Mouse (Mus musculus) limb, embryonic 14.5 days (tissue): ENCODE measurements around the gene Nupr1. TPM values are rescaled to one million over a fixed set of nuclear protein-coding genes. Genes with fewer than 3 reads are reported as not detected.

ENCODE experiments used
- ATAC-seq: fragments of 200-750 bp; cut with Nextera tagmentation; 2 replicates; pipeline ENCODE4 v1.8.0; 2017; ENCODE audit warnings: low read depth, moderate number of reproducible peaks, moderate TSS enrichment; ENCODE audit not compliant: low FRiP score
- DNase-seq: peaks from one replicate; pipeline ENCODE4 v3.0.0-alpha.2; 2015; ENCODE audit warnings: low spot score
- H3K27ac ChIP-seq: fragments of 300-500 bp; sonication (generic); replicated peaks from 2 replicates; pipeline ENCODE4 v1.5.1; 2014; ENCODE audit warnings: low read depth, mild to moderate bottlenecking, low read length, moderate library complexity, mixed read lengths
- H3K27me3 ChIP-seq: fragments of 300-500 bp; sonication (generic); 2 replicates; pipeline ENCODE4 v1.6.1; 2014; ENCODE audit warnings: low read length, mixed read lengths; ENCODE audit not compliant: control insufficient read depth, insufficient read depth
- H3K36me3 ChIP-seq: fragments of 300-500 bp; sonication (generic); 2 replicates; pipeline ENCODE4 v1.6.1; 2014; ENCODE audit warnings: mild to moderate bottlenecking, low read length, moderate library complexity, mixed read lengths; ENCODE audit not compliant: control insufficient read depth, insufficient read depth
- H3K4me1 ChIP-seq: fragments of 300-500 bp; sonication (generic); 2 replicates; pipeline ENCODE4 v1.6.1; 2014; ENCODE audit warnings: antibody characterized with exemption, low read length, mixed read lengths; ENCODE audit not compliant: control insufficient read depth, insufficient read depth
- H3K4me2 ChIP-seq: fragments of 300-500 bp; sonication (generic); replicated peaks from 2 replicates; pipeline ENCODE4 v1.6.1; 2014; ENCODE audit warnings: low read depth, mild to moderate bottlenecking, low read length, moderate library complexity; ENCODE audit not compliant: severe bottlenecking
- H3K4me3 ChIP-seq: fragments of 300-500 bp; sonication (generic); replicated peaks from 2 replicates; pipeline ENCODE4 v1.5.1; 2014; ENCODE audit warnings: low read length
- H3K9ac ChIP-seq: fragments of 300-500 bp; sonication (generic); 2 replicates; pipeline ENCODE4 v1.6.1; 2014; ENCODE audit warnings: mild to moderate bottlenecking, low read depth, low read length, moderate library complexity; ENCODE audit not compliant: severe bottlenecking
- H3K9me3 ChIP-seq: fragments of 300-500 bp; sonication (generic); 2 replicates; pipeline ENCODE4 v1.6.1; 2016; ENCODE audit warnings: low read length; ENCODE audit not compliant: control insufficient read depth
- POLR2A ChIP-seq: fragments of 200-500 bp; IDR thresholded peaks from 2 replicates; pipeline ENCODE4 v1.8.0; 2012; ENCODE audit warnings: inconsistent platforms, mild to moderate bottlenecking, moderate library complexity, borderline replicate concordance; ENCODE audit not compliant: insufficient read depth, insufficient read length; ENCODE audit errors: extremely low read depth
- WGBS: fragments of 180-500 bp; shearing (Covaris S2); extraction: QIAGEN DNeasy Blood & Tissue Kit; methylation state at CpG from one replicate; pipeline ENCODE4 v1.1.7; 2014; 5-methylcytosine and 5-hydroxymethylcytosine counted together
- polyA plus RNA-seq, 2 experiments: library from polyadenylated mRNA; depleted of rRNA in 1 of 2; stranded (reverse) in 1 of 2; unstranded in 1 of 2; fragments of >200 nt; fragmentation: Nextera tagmentation in 1 of 2; extraction: Ambion mirVana in 1 of 2; gene quantifications; 2 replicates each; pipeline versions ENCODE4 v1.2.1 to v1.2.3; 2012 to 2014

The Nupr1 gene
- polyA plus RNA-seq, 2 experiments, result 11.6 to 19.2 TPM

GRCm38 (mm10) chr7:126632478-126632877 is 1.8 kb upstream of the Nupr1 start:
- no peak for DNase-seq

GRCm38 (mm10) chr7:126629915-126630314 is 746 bp downstream of the Nupr1 start:
- Histone ChIP-seq H3K27ac (no peak overlapping the region), H3K4me2 (no peak overlapping the region), H3K9me3 (no peaks in the 10 kb centered on the region), H3K4me1 (peaks cover 8% of the 10 kb centered on the region), H3K27me3 (no peaks in the 10 kb centered on the region), H3K36me3 (no peaks in the 10 kb centered on the region), H3K4me3 (no peak overlapping the region), H3K9ac (no peak overlapping the region)
- no peak for ATAC-seq
- 25% methylated on average over 3 of the region's 3 CpGs for whole genome bisulfite sequencing
- DNase-seq, result no peak
- no peak for TF ChIP-seq POLR2A

More at GRCm38 (mm10) chr7:126632478-126632877, 1.8 kb upstream of the Nupr1 start:
- TF ChIP-seq POLR2A, result no peak
- Histone ChIP-seq H3K4me2 (no peak overlapping the region), H3K36me3 (no peaks in the 10 kb centered on the region), H3K4me1 (peaks cover 8% of the 10 kb centered on the region), H3K27ac (no peak overlapping the region), H3K27me3 (no peaks in the 10 kb centered on the region), H3K4me3 (no peak overlapping the region), H3K9me3 (no peaks in the 10 kb centered on the region), H3K9ac (no peak overlapping the region)
- WGBS, result 58% methylated on average over 2 of the region's 2 CpGs
- ATAC-seq, result no peak

- Histone ChIP-seq H3K4me1 (no peaks in the 10 kb centered on the region), H3K4me2 (no peak overlapping the region), H3K4me3 (no peak overlapping the region), H3K27me3 (no peaks in the 10 kb centered on the region), H3K9me3 (no peaks in the 10 kb centered on the region), H3K9ac (no peak overlapping the region), H3K36me3 (no peaks in the 10 kb centered on the region), H3K27ac (no peak overlapping the region)
- DNase-seq, result no peak
- no peak for TF ChIP-seq POLR2A
- WGBS, result 35% methylated on average over 6 of the region's 6 CpGs
- no peak for ATAC-seq
Measured at GRCm38 (mm10) chr7:126628111-126628510, 2.5 kb downstream of the Nupr1 start.

GRCm38 (mm10) chr7:126625807-126626600 is 4.7 kb downstream of the Nupr1 start:
- Histone ChIP-seq H3K4me2 (no peak overlapping the region), H3K36me3 (no peaks in the 10 kb centered on the region), H3K9ac (no peak overlapping the region), H3K9me3 (no peaks in the 10 kb centered on the region), H3K4me1 (no peaks in the 10 kb centered on the region), H3K27me3 (no peaks in the 10 kb centered on the region), H3K4me3 (no peak overlapping the region), H3K27ac (no peak overlapping the region)
- no peak for TF ChIP-seq POLR2A
- no peak for DNase-seq
- 80% methylated on average over 3 of the region's 3 CpGs for WGBS
- no peak for ATAC-seq

GRCm38 (mm10) chr7:126625369-126625768 is 5.3 kb downstream of the Nupr1 start:
- no peaks in the 10 kb centered on the region for H3K27me3 ChIP-seq
- H3K4me2 ChIP-seq, result no peak overlapping the region
- 41% methylated on average over 6 of the region's 6 CpGs for WGBS
- peak; percentile 53; the same call in 1 of the 2 replicates for ATAC-seq
- no peaks in the 10 kb centered on the region for H3K36me3 ChIP-seq
- DNase-seq, result peak; percentile 39
- no peak for TF ChIP-seq POLR2A
- H3K4me3 ChIP-seq, result no peak overlapping the region
- H3K9ac ChIP-seq, result no peak overlapping the region
- no peaks in the 10 kb centered on the region for H3K4me1 ChIP-seq
- no peak overlapping the region for H3K27ac ChIP-seq
- no peaks in the 10 kb centered on the region for H3K9me3 ChIP-seq
